Mouse (Mus musculus): ENCODE measurements around the gene Pah. TPM values are rescaled to one million over a fixed set of nuclear protein-coding genes. Genes with fewer than 3 reads are reported as not detected.
A peak's percentile ranks its signal among the peaks of the same experiment; 100 is the strongest.

The Pah gene
- 0.27 TPM in 1 of 2 replicates, not detected in the other for polyA plus RNA-seq (2016; fragmentation: Nextera tagmentation; extraction: Ambion mirVana)

DNA sequence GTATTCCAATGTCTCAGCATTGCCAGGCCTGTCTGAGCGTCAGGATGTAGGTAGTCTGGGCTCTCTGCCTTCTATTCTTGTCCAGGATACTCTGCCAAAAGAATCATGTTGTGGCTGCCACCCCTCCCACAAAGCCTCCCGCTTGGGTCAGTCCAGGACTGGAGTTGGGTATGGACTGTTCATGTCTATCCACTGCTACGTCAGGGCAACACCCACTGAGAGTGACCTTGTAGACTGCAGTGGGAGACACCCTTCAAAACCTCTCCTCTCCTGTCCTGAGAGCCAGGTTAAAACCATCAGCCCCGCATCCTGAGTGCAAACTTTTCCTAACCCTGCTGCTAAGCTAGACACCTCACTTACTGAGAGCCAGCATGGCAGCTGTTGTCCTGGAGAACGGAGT is at the start of gene Pah:
TSS of gene Pah (plus strand) at position 150 of the 400 bp plus-strand sequence.
- no peaks in the 10 kb centered on the region for H3K4me1 ChIP-seq
- no peak for ATAC-seq (ENCODE audit: low FRiP score, low read depth)
- H3K9me3 ChIP-seq = no peaks in the 10 kb centered on the region
- H3K27me3 ChIP-seq = no peaks in the 10 kb centered on the region
- H3K9ac ChIP-seq (replicated peaks) = no peak within 1 kb of the TSS
- H3K27ac ChIP-seq (replicated peaks) = no peak within 1 kb of the TSS
- 89% methylated on average over 5 of the region's 5 CpGs for WGBS
- no peak within 1 kb of the TSS for H3K4me3 ChIP-seq
- H3K4me2 ChIP-seq (replicated peaks) = no peak within 1 kb of the TSS
- no peaks in the 10 kb centered on the region for H3K36me3 ChIP-seq

DNA sequence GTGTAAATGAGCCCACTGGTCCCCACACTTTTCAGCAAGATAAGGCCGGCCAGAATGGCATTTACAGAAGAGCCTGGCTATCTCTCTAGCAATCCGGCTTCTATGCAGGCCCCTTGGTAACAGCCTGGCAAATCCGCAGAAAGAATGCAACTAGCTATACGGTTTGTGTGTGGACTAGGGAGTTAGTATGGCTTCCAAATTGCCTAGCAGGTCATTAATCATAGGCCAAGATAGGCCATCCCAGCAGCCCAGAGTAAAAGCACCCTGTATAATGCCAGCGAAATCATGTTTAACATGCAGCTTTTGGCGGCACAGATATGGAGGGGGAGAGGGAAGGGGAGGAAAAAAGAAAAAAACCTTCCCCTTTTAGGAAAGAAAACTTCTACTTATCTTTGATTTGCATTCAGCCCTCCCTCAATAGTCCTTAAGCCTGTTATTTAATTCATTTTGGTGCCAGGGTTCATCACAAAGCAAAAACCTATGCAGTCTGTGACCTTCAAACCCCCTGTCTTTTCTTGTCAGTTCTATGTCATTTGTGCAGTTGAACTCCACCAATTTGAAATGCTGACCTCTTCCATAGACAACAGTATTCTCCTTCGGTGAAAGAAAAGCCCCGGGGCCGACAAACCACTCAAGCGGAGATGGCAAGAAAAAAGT is 48.0 kb upstream of the Pah start:
- peaks cover 3% of the 10 kb centered on the region; the same call in 1 of the 2 replicates for H3K27me3 ChIP-seq
- peak overlapping the region; percentile 70 for H3K27ac ChIP-seq (replicated peaks)
- 14% methylated on average over 10 of the region's 10 CpGs for WGBS
- H3K9me3 ChIP-seq = no peaks in the 10 kb centered on the region
- ATAC-seq (ENCODE audit: low FRiP score, low read depth) = peak; percentile 78
- no peak overlapping the region for H3K4me2 ChIP-seq (replicated peaks)
- H3K4me1 ChIP-seq = peaks cover 19% of the 10 kb centered on the region
- H3K9ac ChIP-seq (replicated peaks) = no peak overlapping the region
- H3K4me3 ChIP-seq = no peak overlapping the region
- H3K36me3 ChIP-seq = no peaks in the 10 kb centered on the region

DNA sequence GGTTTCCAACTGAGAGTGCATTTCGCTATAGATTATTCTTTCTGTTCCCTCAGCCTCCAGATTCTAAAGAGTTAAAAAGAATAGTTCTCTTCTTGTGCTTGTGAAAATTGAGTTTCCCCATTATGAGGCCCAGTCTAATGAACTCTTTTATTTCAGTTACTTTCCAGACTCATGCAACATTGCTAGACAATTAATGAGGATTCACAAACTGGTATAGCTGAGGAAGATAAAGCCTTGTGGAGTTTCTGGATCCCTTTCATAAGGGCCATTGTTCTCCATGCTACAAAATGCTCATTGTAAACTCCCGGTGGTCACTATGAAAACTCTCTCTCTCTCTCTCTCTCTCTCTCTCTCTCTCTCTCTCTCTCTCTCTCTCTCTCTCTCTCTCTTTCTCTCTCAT is 46.6 kb upstream of the Pah start:
- Histone ChIP-seq H3K4me1 (peaks cover 19% of the 10 kb centered on the region), H3K27me3 (peaks cover 3% of the 10 kb centered on the region; the same call in 1 of the 2 replicates), H3K9ac (replicated peaks) (no peak overlapping the region), H3K9me3 (0 out of 2 replicates have a peak, but pooled peaks cover 2% of the 10 kb centered on the region), H3K4me2 (replicated peaks) (no peak overlapping the region), H3K27ac (replicated peaks) (no peak overlapping the region), H3K36me3 (no peaks in the 10 kb centered on the region), H3K4me3 (no peak overlapping the region)
- WGBS = 36% methylated on average over 2 of the region's 2 CpGs
- ATAC-seq (ENCODE audit: low FRiP score, low read depth) = no peak

DNA sequence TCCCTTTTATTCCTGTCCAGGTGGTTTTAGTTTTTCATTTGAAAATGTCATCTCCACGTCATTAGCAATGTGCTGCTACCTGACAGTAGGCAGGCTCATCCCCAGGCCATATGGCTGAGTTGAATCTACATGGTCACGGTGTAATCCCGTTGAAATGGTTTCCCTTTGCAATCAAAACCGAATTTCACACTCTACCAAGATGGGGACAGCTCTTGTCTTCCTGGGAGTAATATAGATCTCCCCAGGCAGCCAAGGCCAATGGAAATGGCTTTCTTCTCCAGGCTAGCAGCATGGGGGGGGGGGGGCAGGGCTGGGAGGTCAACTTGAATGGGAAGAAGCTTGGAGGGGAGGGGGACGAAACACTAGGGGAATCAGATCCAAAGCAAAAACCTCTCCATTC is 43.7 kb upstream of the Pah start:
- 45% methylated on average over 5 of the region's 5 CpGs for WGBS
- peaks cover 18% of the 10 kb centered on the region for H3K4me1 ChIP-seq

DNA sequence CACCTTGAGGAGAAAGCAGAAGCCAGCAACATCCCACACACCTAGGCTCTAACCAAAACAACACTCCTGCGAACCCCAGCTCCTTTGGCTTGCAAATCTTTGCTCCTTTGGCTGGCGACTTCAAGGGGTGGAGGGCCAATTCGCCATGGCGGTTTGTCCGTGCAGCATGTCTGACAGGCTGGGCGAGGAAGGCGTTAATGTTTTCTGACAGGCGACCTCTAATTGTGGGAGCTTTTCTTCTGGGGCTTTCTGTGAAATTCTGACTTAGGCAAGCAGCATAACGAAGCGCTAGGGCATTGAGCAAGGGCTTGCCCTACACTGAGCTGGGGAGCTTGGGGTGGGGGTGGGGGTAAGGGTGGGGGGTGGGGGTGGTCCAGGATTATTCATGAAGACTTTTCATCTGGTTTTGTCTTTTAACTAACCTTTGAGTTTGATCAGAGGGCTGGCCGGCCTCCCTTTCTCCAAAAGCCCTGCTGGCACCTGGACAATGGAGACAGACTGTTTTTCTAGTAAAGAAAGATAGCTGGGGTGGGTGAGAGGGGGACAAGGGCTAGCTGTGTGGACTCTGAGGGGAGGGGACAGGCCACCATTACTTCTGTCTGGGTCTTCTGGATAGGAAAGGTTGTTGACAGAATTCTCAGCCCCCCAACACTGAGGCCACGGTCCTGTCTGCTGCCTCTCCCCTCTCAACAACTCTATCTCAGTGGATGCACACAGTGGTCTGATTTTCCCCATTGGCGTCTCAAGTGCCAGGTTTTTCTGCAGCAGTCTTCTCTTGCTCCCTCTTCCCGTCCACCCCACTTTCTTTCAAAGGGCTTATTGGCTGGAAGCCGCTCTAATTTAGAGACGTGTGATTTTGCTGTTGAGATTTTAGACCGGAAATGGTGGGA is 36.5 kb upstream of the Pah start:
- Histone ChIP-seq H3K36me3 (no peaks in the 10 kb centered on the region), H3K4me2 (replicated peaks) (peak overlapping the region; percentile 77), H3K9ac (replicated peaks) (peak overlapping the region; percentile 46), H3K27me3 (0 out of 2 replicates have a peak, but pooled peaks cover 18% of the 10 kb centered on the region), H3K27ac (replicated peaks) (peak overlapping the region; percentile 77), H3K4me1 (peaks cover 52% of the 10 kb centered on the region), H3K9me3 (0 out of 2 replicates have a peak, but pooled peaks cover 2% of the 10 kb centered on the region), H3K4me3 (peak overlapping the region; percentile 42)
- peak; percentile 79 for ATAC-seq (ENCODE audit: low FRiP score, low read depth)
- WGBS = 2% methylated on average over 17 of the region's 17 CpGs

More for the DNA sequence above, 43.7 kb upstream of the Pah start:
- ATAC-seq (ENCODE audit: low FRiP score, low read depth) = peak; percentile 56; the same call in 1 of the 2 replicates
- Histone ChIP-seq H3K9me3 (0 out of 2 replicates have a peak, but pooled peaks cover 4% of the 10 kb centered on the region), H3K9ac (replicated peaks) (no peak overlapping the region), H3K4me3 (no peak overlapping the region), H3K27ac (replicated peaks) (no peak overlapping the region), H3K4me2 (replicated peaks) (no peak overlapping the region), H3K27me3 (peaks cover 7% of the 10 kb centered on the region; the same call in 1 of the 2 replicates), H3K36me3 (no peaks in the 10 kb centered on the region)

DNA sequence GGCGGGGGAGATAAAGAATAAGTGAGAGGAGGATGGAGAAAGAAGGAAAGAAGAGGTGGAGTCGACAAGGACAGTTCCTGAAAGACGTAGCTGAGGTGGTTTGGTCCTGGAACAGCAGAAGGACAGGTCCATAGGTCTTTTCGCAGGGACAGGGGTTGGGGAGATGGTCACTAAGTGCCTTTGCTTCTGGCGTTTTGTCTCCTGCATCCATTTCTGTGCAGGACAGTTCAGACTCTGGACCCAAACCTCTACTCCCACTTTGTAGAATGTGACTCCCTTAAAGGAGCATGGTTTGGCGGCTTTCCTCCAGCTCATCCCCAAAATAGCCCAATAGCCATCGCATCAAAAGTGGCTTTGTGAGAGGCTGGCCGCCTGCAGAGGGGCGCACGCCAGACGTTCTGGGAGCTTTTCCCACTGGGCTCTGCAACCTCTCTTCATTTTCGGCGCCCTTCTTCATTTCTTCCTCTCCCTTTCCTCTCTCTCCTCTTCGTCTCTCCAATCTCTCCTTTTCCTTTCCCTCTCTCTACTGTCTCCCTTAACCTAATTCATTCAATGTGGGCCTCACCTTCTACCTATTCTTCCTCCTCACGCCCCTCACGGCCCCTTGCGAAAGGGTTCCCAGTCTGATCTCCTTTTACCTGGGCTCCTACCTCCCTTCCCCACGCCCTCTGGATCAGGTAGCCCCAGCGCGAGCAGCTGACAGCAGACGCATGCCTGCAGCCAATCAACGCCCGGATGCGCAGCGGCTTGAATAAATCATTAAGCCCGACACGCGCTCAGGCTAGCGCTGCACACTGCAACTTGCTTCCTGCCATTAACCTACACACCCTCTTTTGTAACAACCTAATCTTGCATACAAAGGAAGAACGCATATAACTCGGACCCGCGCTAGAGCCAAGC is 35.6 kb upstream of the Pah start:
- Histone ChIP-seq H3K4me1 (peaks cover 58% of the 10 kb centered on the region), H3K4me3 (peak overlapping the region; percentile 42), H3K9ac (replicated peaks) (peak overlapping the region; percentile 46), H3K27me3 (0 out of 2 replicates have a peak, but pooled peaks cover 18% of the 10 kb centered on the region), H3K36me3 (no peaks in the 10 kb centered on the region), H3K9me3 (no peaks in the 10 kb centered on the region), H3K4me2 (replicated peaks) (peak overlapping the region; percentile 77), H3K27ac (replicated peaks) (peak overlapping the region; percentile 77)
- WGBS = under 1% methylated on average over 33 of the region's 33 CpGs
- peak; percentile 31; the same call in 1 of the 2 replicates for ATAC-seq (ENCODE audit: low FRiP score, low read depth)

DNA sequence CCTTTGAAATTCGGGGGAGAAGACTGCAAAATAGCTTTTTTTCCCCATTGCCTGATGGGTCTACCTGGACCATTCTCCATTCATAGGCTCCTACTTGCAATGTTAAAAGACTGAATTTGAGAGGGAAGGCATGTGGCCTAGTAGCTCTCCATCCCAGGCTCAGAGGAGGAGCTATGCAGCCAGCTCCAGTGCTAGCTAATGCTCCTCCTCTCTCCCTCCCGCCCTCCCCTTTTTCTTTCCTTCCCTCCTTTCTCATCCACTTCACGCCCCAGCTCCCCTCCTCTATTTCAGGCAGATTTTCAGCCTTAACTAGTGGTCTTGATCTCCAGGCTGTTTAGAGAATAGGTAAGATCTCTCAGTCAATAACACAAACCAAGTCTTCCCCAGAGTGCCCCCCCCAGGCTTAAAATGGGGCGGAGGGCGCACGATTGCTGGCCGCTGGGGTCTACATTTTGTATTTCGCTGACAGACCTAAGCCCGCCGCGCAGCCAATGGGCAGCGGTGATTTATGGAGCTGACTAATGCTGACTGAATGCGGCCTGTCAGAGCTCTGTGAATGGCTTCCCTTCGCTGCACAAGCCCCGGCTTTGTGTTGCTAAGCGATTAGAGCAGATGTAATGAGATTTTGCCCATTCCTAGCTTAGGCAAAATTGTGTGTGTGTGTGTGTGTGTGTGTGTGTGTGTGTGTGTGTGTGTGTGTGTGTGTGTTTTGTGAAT is 33.0 kb upstream of the Pah start:
- 0 out of 2 replicates have a peak, but pooled peaks cover 13% of the 10 kb centered on the region for H3K27me3 ChIP-seq
- peak overlapping the region; percentile 93 for H3K27ac ChIP-seq (replicated peaks)
- peak; percentile 76 for ATAC-seq (ENCODE audit: low FRiP score, low read depth)
- no peaks in the 10 kb centered on the region for H3K9me3 ChIP-seq
- H3K36me3 ChIP-seq = no peaks in the 10 kb centered on the region
- peaks cover 68% of the 10 kb centered on the region for H3K4me1 ChIP-seq
- H3K9ac ChIP-seq (replicated peaks) = no peak overlapping the region; the same call in 1 of the 2 replicates
- H3K4me2 ChIP-seq (replicated peaks) = peak overlapping the region; percentile 62
- H3K4me3 ChIP-seq = peak overlapping the region; percentile 28
- WGBS = under 1% methylated on average over 16 of the region's 16 CpGs

DNA sequence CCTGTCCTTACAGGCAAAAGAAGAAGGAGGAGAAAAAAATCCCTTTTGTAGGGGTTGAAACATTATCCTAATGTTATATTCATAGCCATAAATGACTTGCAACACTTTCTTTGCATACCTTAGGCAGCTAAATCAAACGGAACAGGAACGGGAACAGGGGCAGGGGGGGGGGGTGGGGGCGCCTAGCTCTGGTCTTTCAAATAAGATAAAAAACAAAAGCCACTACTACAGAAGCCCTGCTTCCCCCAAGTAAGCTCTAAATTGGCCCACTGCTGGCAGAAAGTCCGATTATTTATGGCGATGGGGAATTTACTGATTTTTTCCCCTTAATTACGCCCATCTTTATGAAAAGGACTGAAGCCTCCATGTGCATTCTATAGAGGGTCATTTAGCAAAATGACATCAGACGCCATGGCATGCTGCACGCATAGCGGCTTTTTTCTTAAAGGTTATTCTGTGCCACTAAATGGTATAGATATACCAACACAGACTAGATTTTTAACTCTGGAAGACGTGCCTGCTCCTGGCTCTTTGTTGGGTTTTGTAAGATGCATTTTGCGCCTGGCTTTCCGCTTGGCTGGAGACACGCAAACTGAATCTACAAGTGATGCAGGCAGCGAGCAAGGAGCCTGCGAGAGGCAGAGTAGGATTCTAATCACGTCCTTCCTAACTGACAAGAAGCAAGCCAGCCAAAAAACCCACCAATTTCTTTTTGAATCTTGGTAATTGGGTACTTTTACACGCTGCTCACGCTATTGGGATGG is 32.2 kb upstream of the Pah start:
- Histone ChIP-seq H3K4me3 (peak overlapping the region; percentile 25), H3K27ac (replicated peaks) (peak overlapping the region; percentile 93), H3K9ac (replicated peaks) (peak overlapping the region; percentile 44; the same call in 1 of the 2 replicates), H3K36me3 (no peaks in the 10 kb centered on the region), H3K9me3 (no peaks in the 10 kb centered on the region), H3K27me3 (0 out of 2 replicates have a peak, but pooled peaks cover 16% of the 10 kb centered on the region), H3K4me2 (replicated peaks) (peak overlapping the region; percentile 62), H3K4me1 (peaks cover 71% of the 10 kb centered on the region)
- WGBS = under 1% methylated on average over 18 of the region's 18 CpGs
- 0 out of 2 replicates have a peak, but pooled peaks have one; percentile 3 for ATAC-seq (ENCODE audit: low FRiP score, low read depth)

DNA sequence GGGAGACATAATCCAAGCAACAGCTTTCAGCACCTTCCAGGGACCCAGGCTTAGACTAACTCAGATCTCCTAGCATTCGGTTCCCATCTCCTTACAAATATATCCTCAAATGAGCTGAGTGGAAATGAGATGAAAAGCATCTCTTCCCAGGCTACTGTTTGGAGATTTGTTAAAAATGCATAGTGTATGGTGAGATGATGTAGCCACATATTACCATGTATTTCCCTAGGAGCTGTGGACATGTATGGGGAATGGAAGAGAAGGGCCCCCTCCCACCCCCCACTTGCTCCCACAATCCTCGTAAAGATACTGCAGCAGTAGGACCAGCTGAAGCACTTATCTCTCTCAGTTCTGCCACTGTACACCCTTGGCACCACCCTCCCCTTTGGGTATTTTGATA is 31.3 kb upstream of the Pah start:
- Histone ChIP-seq H3K9me3 (no peaks in the 10 kb centered on the region), H3K27ac (replicated peaks) (peak overlapping the region; percentile 93), H3K4me2 (replicated peaks) (peak overlapping the region; percentile 62), H3K4me1 (peaks cover 71% of the 10 kb centered on the region), H3K27me3 (peaks cover 21% of the 10 kb centered on the region), H3K9ac (replicated peaks) (peak overlapping the region; percentile 59), H3K36me3 (no peaks in the 10 kb centered on the region), H3K4me3 (peak overlapping the region; percentile 94)
- ATAC-seq (ENCODE audit: low FRiP score, low read depth) = no peak
- WGBS = 2% methylated on average over 2 of the region's 2 CpGs

DNA sequence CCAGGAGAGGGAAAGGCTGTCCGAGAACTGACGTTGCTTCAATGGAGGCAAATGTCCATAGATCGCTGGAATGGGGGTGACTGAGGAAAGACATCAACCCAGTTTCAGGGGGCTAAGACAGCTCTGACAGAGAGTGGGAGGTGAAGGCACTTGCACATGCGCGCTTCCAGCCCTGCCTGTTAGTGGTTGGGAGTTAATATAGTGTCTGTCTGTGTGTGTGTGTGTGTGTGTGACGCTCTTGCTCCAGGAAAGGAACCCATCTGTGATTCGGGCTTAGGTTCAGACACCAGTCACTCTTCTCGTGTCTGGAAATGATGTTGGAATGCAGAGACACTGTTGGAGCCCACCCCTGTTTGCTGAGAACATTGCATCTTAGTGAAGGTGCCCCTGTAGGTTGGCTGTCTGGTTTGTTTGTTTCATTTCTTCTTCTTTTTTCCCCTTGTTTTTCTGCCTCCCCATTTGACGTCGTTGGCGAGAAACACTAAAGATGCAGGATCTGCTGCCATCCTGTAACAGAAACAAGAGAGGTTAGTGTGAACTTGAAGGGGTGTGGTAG is 30.0 kb upstream of the Pah start:
- no peak for ATAC-seq (ENCODE audit: low FRiP score, low read depth)
- Histone ChIP-seq H3K4me3 (peak overlapping the region; percentile 94), H3K27me3 (peaks cover 28% of the 10 kb centered on the region), H3K27ac (replicated peaks) (peak overlapping the region; percentile 98), H3K9ac (replicated peaks) (peak overlapping the region; percentile 98), H3K4me1 (peaks cover 61% of the 10 kb centered on the region), H3K36me3 (no peaks in the 10 kb centered on the region), H3K9me3 (no peaks in the 10 kb centered on the region), H3K4me2 (replicated peaks) (peak overlapping the region; percentile 62)
- WGBS = 3% methylated on average over 11 of the region's 11 CpGs
